Mouse (Mus musculus) intestine, embryonic 14.5 days (tissue): ENCODE data around the gene Sdc1. TPM values are rescaled to one million over a fixed set of nuclear protein-coding genes. Genes with fewer than 3 reads are reported as not detected.

Source experiments
- ATAC-seq: fragments of 200-750 bp; cut with Nextera tagmentation; replicated peaks from 2 replicates; pipeline ENCODE4 v1.8.0; 2017; ENCODE audit warnings: low read depth, moderate number of reproducible peaks, moderate TSS enrichment, moderate library complexity; ENCODE audit not compliant: low FRiP score, low TSS enrichment
- DNase-seq: peaks from one replicate; pipeline ENCODE4 v3.0.0-alpha.2; 2018; ENCODE audit warnings: low spot score
- H3K27ac ChIP-seq: fragments of 300-500 bp; sonication (generic); 2 replicates; pipeline ENCODE4 v1.5.1; 2014; ENCODE audit warnings: low read depth, mild to moderate bottlenecking, control low read depth
- H3K27me3 ChIP-seq: fragments of 300-500 bp; sonication (generic); replicated peaks from 2 replicates; pipeline ENCODE4 v1.6.1; 2014; ENCODE audit warnings: low read length, control low read depth; ENCODE audit not compliant: control insufficient read depth, insufficient read depth
- H3K36me3 ChIP-seq: fragments of 300-500 bp; sonication (generic); 2 replicates; pipeline ENCODE4 v1.6.1; 2014; ENCODE audit warnings: low read length, control low read depth; ENCODE audit not compliant: control insufficient read depth, insufficient read depth
- H3K4me1 ChIP-seq: fragments of 300-500 bp; sonication (generic); replicated peaks from 2 replicates; pipeline ENCODE4 v1.6.1; 2014; ENCODE audit warnings: low read length, control low read depth, mixed read lengths; ENCODE audit not compliant: control insufficient read depth, insufficient read depth
- H3K4me2 ChIP-seq: fragments of 300-500 bp; sonication (generic); 2 replicates; pipeline ENCODE4 v1.6.1; 2014; ENCODE audit warnings: low read length
- H3K4me3 ChIP-seq: fragments of 300-500 bp; sonication (generic); 2 replicates; pipeline ENCODE4 v1.5.1; 2014; ENCODE audit warnings: low read depth, low read length, control low read depth, mixed read lengths
- H3K9ac ChIP-seq: fragments of 300-500 bp; sonication (generic); 2 replicates; pipeline ENCODE4 v1.6.1; 2014; ENCODE audit warnings: mild to moderate bottlenecking, low read length
- H3K9me3 ChIP-seq: fragments of 300-500 bp; sonication (generic); 2 replicates; pipeline ENCODE4 v1.6.1; 2016; ENCODE audit warnings: low read length, control low read depth; ENCODE audit not compliant: control insufficient read depth
- WGBS: fragments of 180-500 bp; shearing (Covaris S2); extraction: QIAGEN DNeasy Blood & Tissue Kit; methylation state at CpG from one replicate; pipeline ENCODE4 v1.1.7; 2014; 5-methylcytosine and 5-hydroxymethylcytosine counted together
- polyA plus RNA-seq: library from polyadenylated mRNA; unstranded; fragments of >200 nt; fragmentation: Nextera tagmentation; extraction: Ambion mirVana; gene quantifications from 2 replicates; pipeline ENCODE4 v1.2.1, GENCODE M21; 2014

Gene Sdc1
- polyA plus RNA-seq, 1 experiment from 2014 or later = 96.9 TPM

- no peak for DNase-seq
Measured at GRCm38 (mm10) chr12:8804934-8805722, 34.0 kb downstream of the Sdc1 start.

GRCm38 (mm10) chr12:8809086-8809485 lies 38.0 kb downstream of the Sdc1 start:
- H3K27ac ChIP-seq = no peak overlapping the region
- no peaks in the 10 kb centered on the region for H3K36me3 ChIP-seq
- H3K4me3 ChIP-seq = no peak overlapping the region
- no peaks in the 10 kb centered on the region for H3K9me3 ChIP-seq
- no peaks in the 10 kb centered on the region for H3K27me3 ChIP-seq
- no peak overlapping the region for H3K4me2 ChIP-seq
- no peak for DNase-seq
- no peak for ATAC-seq
- WGBS = 74% methylated on average over 2 of the region's 2 CpGs
- H3K9ac ChIP-seq = no peak overlapping the region
- peaks cover 6% of the 10 kb centered on the region; the same call in 1 of the 2 replicates for H3K4me1 ChIP-seq

More at GRCm38 (mm10) chr12:8804934-8805722, 34.0 kb downstream of the Sdc1 start:
- Histone ChIP-seq H3K9me3 (no peaks in the 10 kb centered on the region), H3K4me2 (no peak overlapping the region), H3K9ac (no peak overlapping the region), H3K36me3 (no peaks in the 10 kb centered on the region), H3K27ac (no peak overlapping the region), H3K4me1 (peaks cover 16% of the 10 kb centered on the region), H3K27me3 (no peaks in the 10 kb centered on the region), H3K4me3 (no peak overlapping the region)
- ATAC-seq = no peak
- 77% methylated on average over 7 of the region's 7 CpGs for WGBS

- Histone ChIP-seq H3K4me3 (no peak overlapping the region), H3K9ac (no peak overlapping the region), H3K36me3 (no peaks in the 10 kb centered on the region), H3K27me3 (no peaks in the 10 kb centered on the region), H3K4me1 (peaks cover 6% of the 10 kb centered on the region; the same call in 1 of the 2 replicates), H3K9me3 (no peaks in the 10 kb centered on the region), H3K4me2 (no peak overlapping the region), H3K27ac (no peak overlapping the region)
- 83% methylated on average over 6 of the region's 6 CpGs for WGBS
- ATAC-seq (no peak), DNase-seq (no peak)
Measured at GRCm38 (mm10) chr12:8809626-8810025, 38.5 kb downstream of the Sdc1 start.

- Histone ChIP-seq H3K27me3 (no peaks in the 10 kb centered on the region), H3K9ac (no peak overlapping the region), H3K4me3 (no peak overlapping the region), H3K4me1 (peaks cover 6% of the 10 kb centered on the region; the same call in 1 of the 2 replicates), H3K4me2 (no peak overlapping the region), H3K27ac (no peak overlapping the region), H3K9me3 (no peaks in the 10 kb centered on the region), H3K36me3 (no peaks in the 10 kb centered on the region)
- no peak for DNase-seq
- ATAC-seq = no peak; the same call in 1 of the 2 replicates
- 53% methylated on average over 2 of the region's 2 CpGs for WGBS
Measured at GRCm38 (mm10) chr12:8810966-8811365, 39.8 kb downstream of the Sdc1 start.

GRCm38 (mm10) chr12:8811441-8811871 lies 40.3 kb downstream of the Sdc1 start:
- ATAC-seq = peak; percentile 90
- Histone ChIP-seq H3K4me2 (no peak overlapping the region), H3K9me3 (no peaks in the 10 kb centered on the region), H3K27ac (no peak overlapping the region), H3K9ac (no peak overlapping the region), H3K4me3 (no peak overlapping the region), H3K27me3 (no peaks in the 10 kb centered on the region), H3K4me1 (peaks cover 6% of the 10 kb centered on the region; the same call in 1 of the 2 replicates), H3K36me3 (no peaks in the 10 kb centered on the region)
- 53% methylated on average over 6 of the region's 6 CpGs for WGBS
- peak; percentile 70 for DNase-seq

GRCm38 (mm10) chr12:8811894-8812560 lies 40.9 kb downstream of the Sdc1 start:
- H3K9ac ChIP-seq = no peak overlapping the region
- WGBS = 75% methylated on average over 5 of the region's 5 CpGs
- no peak for ATAC-seq

GRCm38 (mm10) chr12:8817467-8818232 lies 46.5 kb downstream of the Sdc1 start:
- Histone ChIP-seq H3K4me2 (peak overlapping the region; percentile 25; the same call in 1 of the 2 replicates), H3K27ac (peak overlapping the region; percentile 43; the same call in 1 of the 2 replicates), H3K4me3 (no peak overlapping the region; the same call in 1 of the 2 replicates), H3K9ac (no peak overlapping the region), H3K27me3 (no peaks in the 10 kb centered on the region), H3K36me3 (no peaks in the 10 kb centered on the region), H3K4me1 (peaks cover 16% of the 10 kb centered on the region; the same call in 1 of the 2 replicates), H3K9me3 (no peaks in the 10 kb centered on the region)
- peak; percentile 64 for DNase-seq
- ATAC-seq = peak; percentile 81
- WGBS = 20% methylated on average over 13 of the region's 13 CpGs

More at GRCm38 (mm10) chr12:8811894-8812560, 40.9 kb downstream of the Sdc1 start:
- Histone ChIP-seq H3K4me1 (peaks cover 6% of the 10 kb centered on the region; the same call in 1 of the 2 replicates), H3K4me3 (no peak overlapping the region), H3K27me3 (no peaks in the 10 kb centered on the region), H3K4me2 (no peak overlapping the region), H3K9me3 (no peaks in the 10 kb centered on the region), H3K36me3 (no peaks in the 10 kb centered on the region), H3K27ac (no peak overlapping the region)
- DNase-seq = peak; percentile 65

GRCm38 (mm10) chr12:8818233-8818672 lies 47.1 kb downstream of the Sdc1 start:
- DNase-seq (no peak), ATAC-seq (no peak)
- H3K4me1 ChIP-seq = peaks cover 16% of the 10 kb centered on the region; the same call in 1 of the 2 replicates
- no peaks in the 10 kb centered on the region for H3K9me3 ChIP-seq
- no peaks in the 10 kb centered on the region for H3K27me3 ChIP-seq
- peak overlapping the region; percentile 25; the same call in 1 of the 2 replicates for H3K4me2 ChIP-seq
- no peaks in the 10 kb centered on the region for H3K36me3 ChIP-seq
- no peak overlapping the region for H3K9ac ChIP-seq
- peak overlapping the region; percentile 43; the same call in 1 of the 2 replicates for H3K27ac ChIP-seq
- WGBS = 25% methylated on average over 3 of the region's 3 CpGs
- no peak overlapping the region for H3K4me3 ChIP-seq
